Mouse (Mus musculus): ENCODE measurements around the gene Kat7.

Gene Kat7

DNA sequence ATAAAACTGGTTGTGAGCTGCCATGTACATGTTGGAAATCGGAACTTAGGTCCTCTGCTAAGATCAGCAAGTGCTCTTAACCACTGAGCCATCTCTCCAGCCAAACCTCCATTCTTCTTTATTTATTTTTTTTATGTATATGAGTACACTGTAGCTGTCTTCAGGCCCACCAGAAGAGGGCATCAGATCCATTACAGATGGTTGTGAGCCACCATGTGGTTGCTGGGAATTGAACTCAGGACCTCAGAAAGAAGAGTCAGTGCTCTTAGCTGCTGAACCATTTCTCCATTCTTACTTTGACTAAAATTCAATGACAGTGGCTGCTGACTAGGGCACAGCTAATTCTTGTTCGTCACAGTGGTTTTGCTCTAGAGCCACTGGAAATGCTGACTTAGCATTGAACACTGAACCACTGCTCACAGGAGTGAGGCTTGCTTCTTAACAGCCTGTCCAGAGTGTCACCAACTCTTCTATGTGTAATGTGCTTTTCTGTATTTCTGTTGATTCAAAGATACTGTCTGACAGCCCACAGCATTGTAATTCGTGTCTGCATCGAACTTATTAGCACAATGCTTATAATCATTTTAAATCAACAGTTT is 30.9 kb downstream of the Kat7 start:
- DNase-seq (ENCODE audit: low read depth, low spot score), result no peak

GRCm38 (mm10) chr11:95276056-95276455 is 34.0 kb downstream of the Kat7 start:
- DNase-seq (ENCODE audit: low read depth, low spot score), result peak; percentile 75

DNA sequence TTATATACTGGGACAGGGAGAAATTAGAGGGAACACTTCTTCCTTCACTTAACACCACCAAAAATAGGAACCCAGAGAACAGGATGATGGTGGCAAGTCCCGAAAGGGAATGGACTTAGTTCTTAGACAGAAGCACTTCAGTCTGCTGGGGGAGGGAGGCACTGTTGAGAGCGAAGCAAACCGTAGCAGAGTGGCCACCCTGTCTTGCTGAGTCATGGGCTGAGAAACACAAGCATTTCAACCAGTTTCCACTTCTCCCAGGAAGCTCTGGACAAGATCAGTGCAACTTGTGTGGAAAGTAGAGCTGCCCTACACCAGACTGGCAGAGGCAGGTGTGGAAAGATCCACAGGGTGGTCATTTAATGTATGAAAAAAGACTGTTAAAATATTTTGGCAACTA is 35.4 kb downstream of the Kat7 start:
- no peak for DNase-seq (ENCODE audit: low read depth, low spot score)

DNA sequence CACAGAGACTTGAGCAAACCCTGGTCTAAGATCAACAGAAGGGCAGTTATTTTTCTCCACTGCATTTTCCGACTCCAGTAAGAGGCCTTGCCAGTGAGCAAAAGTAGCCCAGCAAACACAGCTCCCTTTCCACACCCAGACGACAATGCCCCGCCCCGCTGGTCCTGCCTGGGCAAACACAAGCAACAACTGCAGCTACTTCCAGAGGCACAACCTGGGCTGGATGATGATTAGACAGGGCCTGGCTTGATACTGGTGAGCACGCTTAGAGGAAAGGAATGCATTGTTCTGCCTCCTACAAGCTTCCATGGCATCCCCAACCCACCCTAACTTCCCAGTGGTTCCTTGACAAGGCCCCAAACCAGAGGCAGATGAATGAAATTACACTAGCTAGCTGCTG is 36.4 kb downstream of the Kat7 start:
- DNase-seq (ENCODE audit: low read depth, low spot score), result no peak

GRCm38 (mm10) chr11:95266540-95267245 is 43.4 kb downstream of the Kat7 start:
- DNase-seq (ENCODE audit: low read depth, low spot score), result no peak

DNA sequence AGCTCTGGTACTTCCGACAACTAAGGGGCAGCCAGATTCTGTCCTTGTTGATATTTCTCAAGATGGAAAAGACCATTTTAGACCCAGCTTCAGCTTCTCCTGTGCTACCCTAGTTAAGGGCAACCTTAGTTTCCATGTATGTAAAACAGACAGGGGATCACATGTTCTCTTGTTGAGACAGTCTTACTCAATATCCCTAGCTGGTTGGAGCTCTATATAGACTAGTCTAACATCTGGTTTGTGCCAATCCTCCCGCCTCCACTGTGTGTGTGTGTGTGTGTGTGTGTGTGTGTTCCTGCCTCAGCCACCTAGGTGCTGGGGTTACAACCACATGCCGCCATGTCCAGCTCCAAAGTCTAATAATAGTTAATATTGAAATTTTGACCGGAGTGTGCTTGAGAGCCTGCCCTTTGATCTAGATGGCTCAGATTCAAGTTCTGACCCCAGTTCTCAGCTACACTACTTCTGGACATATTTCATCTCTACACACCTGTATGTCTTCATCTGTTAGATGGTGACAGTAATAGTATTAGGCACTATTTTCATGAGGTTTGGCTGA is 45.5 kb downstream of the Kat7 start:
- no peak for DNase-seq (ENCODE audit: low read depth, low spot score)

DNA sequence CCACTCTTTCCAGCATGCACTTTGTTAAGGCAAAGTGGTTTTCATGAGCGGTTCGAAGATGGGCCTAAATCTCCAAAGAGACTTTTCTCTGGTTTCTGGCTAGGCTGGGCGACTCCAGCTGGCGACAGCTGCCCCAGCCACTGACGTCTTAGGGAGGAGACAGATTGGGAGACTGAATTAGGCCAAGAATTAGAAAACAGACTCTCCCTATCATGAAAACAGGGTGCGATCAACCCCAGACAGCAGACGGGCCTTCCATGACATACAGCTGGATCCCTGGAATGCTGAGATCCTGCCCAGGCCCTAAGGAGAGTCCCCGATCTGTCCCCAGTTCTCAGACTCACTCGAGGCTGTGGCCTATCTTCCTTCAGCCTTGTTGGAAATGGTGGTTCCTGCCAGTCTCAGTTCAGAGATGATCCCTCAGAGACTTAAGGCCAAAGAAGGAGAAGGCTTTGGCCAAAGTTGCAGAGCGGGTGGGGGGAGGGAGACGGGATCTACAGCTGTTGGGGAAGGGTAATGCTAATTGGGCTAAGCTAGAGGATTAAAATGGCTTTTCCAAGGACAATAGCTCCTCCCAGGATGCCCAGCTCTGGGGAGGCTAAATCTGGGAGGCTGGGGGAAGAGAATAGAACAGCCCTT is 46.1 kb downstream of the Kat7 start:
- peak; percentile 71 for DNase-seq (ENCODE audit: low read depth, low spot score)

GRCm38 (mm10) chr11:95261178-95261751 is 48.8 kb downstream of the Kat7 start, which contains the start of gene Tac4:
TSS of gene Tac4 (plus strand) at chr11:95261529.
- DNase-seq (ENCODE audit: low read depth, low spot score), result no peak

DNA sequence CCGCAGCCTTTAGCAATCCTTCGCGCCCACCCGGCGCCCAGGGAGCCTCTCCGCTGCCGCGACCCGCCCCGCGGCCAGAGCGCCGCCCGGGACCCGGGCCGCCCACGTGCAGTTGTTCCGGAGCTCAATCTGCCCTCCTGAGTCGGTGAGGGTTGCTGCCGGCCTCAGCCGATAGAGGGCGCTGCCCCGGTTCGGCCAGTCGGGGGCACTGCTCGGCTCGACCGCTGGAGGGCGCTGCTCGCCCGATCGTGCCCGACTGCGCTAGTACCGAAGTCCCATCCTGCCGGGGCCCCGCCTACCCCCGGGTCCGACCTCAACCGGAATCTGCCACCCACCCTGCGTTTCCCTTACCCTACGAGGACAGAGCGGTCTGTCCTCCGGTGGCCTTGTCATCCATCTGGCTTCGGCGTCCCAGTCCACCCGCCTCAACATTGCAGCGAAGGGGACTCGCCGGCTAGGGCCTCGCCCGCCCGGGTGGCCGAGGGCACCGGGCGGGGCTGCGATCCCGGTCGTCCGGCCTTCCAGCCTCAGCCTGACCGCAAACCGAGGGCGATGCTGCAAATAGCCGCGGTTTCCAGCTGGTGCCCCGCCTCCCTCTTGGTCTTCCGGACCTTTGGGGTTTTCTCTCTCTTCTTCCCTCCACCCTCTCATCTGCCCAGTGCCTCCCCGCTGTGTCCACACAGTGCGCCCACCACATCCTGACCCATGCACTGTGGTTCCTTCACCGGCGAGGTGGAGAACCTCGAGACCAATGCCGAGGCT is 50.8 kb downstream of the Kat7 start:
- peak; percentile 82 for DNase-seq (ENCODE audit: low read depth, low spot score)

DNA sequence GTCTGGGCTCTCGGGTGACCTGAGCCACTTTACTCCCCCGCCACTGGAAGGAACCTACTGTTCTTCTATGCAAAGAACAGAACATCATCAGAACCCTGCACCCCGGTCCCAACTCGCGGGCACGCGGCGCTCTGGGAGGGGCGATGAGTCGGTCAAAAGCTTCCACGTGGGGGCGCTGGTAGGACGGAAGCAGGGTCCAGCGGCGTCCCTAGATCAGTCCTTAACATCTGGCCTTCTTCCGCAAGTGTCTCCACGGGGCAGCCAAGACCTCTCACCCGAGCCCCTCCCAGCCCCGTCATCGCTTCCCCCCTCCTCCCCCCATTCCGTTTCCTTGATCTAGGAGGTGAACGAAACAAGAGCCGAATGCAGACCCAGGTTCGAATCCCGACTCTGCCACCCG is 51.6 kb downstream of the Kat7 start:
- DNase-seq (ENCODE audit: low read depth, low spot score), result peak; percentile 53

DNA sequence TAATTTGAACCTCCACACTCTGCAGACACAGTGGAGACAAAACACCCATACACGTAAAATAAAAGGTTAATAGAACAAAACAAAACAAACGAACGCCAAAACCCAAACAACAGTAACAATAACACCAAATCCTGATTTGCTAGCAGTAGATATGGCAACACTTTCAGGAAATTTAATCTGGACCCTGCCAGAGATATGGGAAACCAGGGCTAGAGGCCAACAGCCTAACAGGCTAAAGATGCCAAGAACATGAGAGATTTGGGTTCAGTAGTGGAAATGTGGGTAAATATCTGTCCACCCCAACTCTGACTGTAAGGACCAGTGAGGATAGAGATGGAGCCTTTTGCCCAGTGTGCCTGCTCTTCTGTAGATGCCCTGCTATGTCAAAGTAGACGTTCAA is 52.1 kb downstream of the Kat7 start:
- DNase-seq (ENCODE audit: low read depth, low spot score), result no peak

GRCm38 (mm10) chr11:95255747-95256146 is 54.3 kb downstream of the Kat7 start:
- no peak for DNase-seq (ENCODE audit: low read depth, low spot score)

DNA sequence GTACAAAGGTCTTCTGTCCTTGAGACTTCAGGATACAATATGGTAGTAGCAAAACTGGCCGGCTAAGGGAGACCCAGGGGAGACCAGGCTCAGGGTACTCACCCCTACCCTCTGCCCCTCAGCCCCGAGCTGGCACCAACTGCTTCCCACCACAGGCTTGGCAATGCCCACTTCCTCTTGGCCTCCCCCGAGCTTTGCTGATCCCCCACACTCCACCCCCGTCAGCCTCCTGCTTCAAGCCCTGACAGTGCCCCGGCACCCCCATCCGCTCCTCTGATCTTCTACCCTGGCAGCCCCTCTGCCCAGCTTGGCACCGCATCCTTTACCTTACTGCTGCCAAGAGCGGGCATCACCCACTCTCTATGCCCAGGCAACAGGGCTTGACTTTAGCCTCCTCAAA is 55.9 kb downstream of the Kat7 start:
- DNase-seq (ENCODE audit: low read depth, low spot score), result no peak

DNA sequence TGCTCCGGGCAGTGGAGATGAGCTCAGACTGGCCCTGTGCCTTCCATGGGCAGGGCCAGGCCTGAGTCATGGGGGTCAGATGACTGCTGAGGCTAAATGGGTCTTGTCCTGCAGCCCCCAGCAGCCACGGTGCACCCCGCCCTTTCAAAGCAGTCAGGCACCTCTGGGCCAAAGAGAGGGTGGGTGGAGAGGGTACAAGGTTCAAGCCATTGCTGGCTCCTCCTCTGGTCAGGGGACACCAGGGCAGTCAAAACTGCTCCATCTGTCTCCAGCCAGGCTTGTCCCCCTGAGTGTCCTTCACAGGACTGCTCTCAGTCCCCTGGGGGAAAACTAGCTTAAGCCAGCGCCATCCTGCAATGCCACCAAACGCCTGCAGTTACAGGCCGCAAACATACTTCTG is 57.9 kb downstream of the Kat7 start:
- DNase-seq (ENCODE audit: low read depth, low spot score), result no peak

- peak; percentile 65 for DNase-seq (ENCODE audit: low read depth, low spot score)
Measured at GRCm38 (mm10) chr11:95251295-95251694, 58.8 kb downstream of the Kat7 start.

GRCm38 (mm10) chr11:95250110-95250509 is 59.9 kb downstream of the Kat7 start:
- no peak for DNase-seq (ENCODE audit: low read depth, low spot score)

GRCm38 (mm10) chr11:95247065-95247464 is 63.0 kb downstream of the Kat7 start:
- DNase-seq (ENCODE audit: low read depth, low spot score), result no peak

DNA sequence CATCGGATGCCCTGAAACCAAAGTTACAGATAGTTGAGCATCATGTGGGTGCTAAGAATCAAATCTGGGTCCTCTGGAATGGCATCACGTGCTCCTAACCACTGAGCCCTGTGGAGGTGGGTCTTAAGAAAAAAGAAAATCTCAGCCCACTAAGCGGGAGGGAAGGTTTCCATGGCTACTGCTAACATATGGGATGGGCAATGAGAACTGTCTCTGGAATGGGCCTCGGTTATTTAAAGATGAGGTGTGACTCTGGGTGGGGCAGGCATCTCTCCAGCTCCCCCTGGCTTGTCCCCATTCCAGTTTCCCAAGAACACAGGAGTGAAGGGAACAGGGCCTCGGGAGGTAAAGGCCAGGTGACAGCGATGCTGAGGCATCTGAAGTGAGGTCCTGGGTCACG is 64.6 kb downstream of the Kat7 start:
- no peak for DNase-seq (ENCODE audit: low read depth, low spot score)

- DNase-seq (ENCODE audit: low read depth, low spot score), result no peak
Measured at GRCm38 (mm10) chr11:95242653-95243052, 67.4 kb downstream of the Kat7 start.

DNA sequence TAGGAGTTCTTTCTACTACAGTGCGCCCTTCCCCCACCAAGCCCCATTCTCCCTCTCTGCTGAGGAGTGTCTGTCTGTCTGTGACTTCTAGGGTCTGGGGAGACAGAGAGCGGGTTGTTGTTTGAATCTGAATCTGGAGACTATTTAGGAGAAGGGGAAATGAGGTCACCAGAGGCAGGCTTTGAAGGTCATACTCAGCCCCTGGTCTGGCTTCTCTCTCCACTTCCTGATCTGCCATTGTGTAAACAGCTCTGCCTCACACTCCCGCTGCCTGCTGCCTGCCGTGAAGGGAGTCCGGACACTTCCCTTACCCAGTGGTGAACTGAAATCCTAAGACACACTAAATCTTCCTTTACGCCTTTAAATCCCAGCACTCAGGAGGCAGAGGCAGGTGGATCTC is 71.6 kb downstream of the Kat7 start:
- DNase-seq (ENCODE audit: low read depth, low spot score), result no peak

GRCm38 (mm10) chr11:95232329-95232696 is 77.7 kb downstream of the Kat7 start:
- no peak for DNase-seq (ENCODE audit: low read depth, low spot score)
